Mouse (Mus musculus) mesoderm, embryonic 11.5 days (tissue): ENCODE measurements at regions not wholly inside any gene's neighbourhood (a gene's known extent, or its start where the extent isn't known, plus 50 kb on each side); places are given as distances from the start of the nearest gene placed in this dataset.
A peak's percentile ranks its signal among the peaks of the same experiment; 100 is the strongest.

ENCODE experiments used
- DNase-seq: peaks from one replicate; pipeline ENCODE4 v3.0.0-alpha.2; 2012; ENCODE audit warnings: low read depth, low spot score

DNA sequence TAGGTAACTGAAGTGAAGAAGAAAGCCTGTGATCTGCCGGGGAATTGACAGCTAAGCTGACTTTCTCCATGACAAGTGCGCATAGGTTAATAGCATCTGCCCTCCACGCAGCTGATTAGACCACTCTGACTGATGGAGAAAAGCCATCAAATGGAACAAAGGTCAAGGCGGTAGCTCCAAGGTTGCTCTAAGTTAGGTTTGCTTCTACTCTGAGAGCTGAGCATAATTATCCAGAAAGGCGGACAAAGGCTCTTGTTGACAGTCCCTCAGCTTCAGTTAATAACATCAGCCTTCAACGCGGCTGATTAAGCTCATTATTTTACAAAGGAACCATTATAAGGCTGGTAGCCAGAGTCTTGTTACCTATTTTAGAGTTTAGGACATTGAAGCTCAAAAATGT, 54.0 kb upstream of the Enpep start:
- peak; percentile 12 for DNase-seq

DNA sequence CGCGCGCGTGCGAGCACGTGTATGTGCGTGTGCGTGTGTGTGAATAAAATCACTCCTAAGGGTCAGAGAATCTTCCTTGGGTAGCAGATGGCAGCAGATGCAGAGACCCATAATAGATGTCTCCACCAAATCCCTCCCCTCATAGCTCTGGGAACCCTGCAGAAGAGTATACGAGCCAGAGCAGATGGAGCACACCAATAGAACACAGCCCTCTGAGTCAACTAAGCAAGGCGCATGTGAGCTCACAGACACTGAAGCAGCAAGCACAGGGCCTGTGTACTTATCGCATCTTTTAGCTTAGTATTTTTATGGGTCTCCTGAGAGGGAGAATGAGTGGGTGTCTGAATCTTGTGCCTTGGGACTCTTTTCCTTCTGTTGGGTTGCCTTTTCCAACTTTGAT, 58.0 kb upstream of the Enpep start:
- DNase-seq, result no peak

DNA sequence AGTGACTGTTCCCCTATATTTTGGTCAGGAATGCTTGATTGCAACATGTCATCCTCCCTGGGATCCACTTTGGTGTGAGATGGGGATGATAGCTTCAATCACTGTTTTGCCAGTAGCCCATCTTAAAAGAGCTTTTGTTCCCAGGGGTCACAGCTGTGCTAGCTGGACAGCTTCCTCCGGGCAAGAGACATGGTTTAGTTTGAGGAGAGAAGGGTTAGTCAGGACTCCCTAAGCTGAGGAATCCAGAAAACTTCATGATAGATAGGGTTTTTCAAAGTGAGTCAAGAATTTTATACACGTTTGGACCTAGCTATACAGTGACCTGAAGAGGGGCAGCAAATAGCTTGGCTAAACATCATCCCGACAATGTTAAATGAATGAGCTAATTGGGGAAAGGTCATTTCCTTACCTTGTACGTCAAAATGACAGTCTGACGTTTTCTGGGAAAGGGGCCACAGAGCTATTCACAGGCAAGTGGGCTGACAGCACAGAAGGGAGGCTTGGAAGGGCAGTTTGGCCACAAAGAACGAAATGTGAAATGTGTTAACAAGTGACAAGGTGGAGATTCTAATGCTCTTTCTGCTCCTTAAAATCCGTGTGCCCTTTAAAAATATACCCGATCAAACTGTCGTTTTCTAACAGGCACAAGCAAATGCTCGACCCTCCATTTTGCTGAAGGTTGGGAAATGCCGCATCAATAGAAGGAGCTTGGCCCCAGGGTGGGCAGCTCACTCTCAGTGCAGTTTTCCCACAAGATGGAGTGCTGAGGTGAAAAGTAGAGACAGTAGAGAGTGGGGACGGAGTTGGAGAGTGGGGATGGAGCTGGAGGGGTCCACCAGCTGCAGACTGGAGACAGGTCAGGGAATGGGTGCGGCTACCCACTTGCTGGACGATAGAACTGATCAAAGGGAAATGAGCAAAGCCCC, 59.6 kb upstream of the Enpep start:
- peak; percentile 14 for DNase-seq

DNA sequence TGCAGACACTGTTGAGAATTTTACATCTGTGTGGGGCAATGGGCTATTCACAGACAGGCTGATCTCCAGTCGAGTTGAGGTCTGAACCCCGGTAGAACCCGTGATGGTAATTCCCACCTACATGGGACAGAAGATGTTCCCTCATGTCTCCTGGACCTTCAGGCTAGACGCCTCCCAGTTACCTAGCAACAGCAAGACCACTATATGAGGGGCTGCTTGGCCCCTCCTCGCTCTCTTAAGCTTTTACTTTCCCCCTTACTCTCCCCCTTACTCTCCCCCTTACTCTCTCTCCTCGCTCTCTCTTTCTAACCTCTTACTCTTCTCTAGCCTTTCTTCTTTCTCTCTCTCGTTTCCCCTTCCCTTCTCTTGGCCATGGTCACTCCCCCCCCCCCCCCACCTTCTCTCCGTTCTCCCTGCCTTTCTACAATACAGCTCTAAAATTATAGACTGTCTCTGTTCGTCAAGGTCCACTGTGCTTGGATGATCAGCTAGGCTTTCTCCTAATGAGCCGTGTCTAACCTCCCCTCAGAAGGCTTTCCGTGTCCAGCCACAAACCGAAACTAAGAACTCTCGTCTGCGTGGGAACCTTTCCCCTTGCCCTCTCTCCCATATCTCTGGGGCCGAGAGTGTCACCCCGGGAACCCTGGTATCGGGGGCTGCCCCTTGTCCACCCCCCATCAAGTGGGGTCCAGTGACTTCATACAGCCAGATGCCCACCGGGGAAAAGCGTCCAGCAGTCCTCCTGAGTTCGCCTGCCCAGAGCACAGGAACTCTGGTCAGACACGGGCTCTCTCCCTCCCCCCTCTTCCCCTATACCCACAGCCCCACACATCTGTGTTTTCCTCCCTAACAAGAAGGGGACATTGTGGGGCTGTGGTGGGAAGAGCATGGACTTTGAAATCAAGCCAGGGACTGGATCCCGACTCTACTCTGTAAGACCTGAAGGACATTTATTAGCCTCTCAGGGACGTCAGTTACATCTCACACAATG, 60.6 kb upstream of the Enpep start:
- no peak for DNase-seq

DNA sequence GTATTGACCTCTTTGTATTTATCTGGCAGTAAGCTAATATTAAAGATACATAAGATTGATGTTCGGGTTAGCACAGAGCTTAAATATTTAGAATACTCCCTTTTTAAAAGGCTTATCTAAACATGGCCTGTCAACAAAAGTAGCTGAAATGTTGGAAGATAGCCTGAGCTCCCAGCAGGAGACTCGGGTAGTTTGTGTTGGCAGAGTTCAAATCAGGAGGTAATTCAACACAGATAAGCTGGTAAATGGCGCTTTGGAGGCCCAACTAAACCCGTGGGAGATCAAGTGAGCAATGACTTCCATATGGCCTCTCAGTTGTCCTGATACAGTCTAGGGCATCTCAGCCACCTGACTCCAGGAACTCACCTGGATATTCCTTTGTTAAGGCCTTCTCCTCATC, 65.0 kb upstream of the Enpep start:
- no peak for DNase-seq

DNA sequence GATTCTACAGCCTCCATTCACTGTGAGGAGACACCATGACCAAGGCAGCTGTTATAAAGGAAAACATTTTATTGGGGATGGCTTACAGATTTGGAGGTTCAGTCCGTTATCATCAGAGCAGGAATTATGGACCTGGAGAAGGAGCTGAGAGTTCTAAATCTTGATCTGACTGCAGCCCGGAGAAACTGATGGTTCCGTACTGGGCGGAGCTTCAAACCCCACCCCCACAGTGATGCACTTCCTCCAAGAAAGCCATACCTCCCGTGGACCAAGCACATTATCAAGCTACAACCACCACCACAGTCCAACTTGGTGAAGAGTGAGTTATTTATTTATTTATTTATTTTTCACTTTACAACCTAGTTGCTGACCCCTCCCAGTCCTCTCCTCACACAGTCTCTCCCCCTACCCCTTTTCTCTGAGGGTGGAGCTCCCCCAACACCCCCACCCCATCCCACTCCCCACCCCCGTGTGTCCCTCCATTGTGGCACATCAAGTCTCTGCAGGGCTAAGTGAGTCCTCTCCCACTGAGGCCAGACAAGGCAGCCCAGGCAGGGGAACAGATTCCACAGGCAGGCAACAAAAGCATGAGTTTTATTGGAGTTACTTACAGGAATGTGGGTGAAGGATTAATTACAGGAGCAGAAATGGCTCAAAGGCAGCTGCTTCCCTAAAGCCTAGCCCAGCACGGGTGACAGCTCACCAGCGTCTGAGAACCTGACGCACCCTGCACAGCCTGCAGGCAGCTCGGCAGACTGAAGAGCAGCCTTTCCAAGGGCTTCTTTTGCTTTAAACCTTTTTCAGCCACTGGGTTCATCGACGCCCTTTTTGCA, 67.8 kb upstream of the Enpep start:
- DNase-seq, result no peak

DNA sequence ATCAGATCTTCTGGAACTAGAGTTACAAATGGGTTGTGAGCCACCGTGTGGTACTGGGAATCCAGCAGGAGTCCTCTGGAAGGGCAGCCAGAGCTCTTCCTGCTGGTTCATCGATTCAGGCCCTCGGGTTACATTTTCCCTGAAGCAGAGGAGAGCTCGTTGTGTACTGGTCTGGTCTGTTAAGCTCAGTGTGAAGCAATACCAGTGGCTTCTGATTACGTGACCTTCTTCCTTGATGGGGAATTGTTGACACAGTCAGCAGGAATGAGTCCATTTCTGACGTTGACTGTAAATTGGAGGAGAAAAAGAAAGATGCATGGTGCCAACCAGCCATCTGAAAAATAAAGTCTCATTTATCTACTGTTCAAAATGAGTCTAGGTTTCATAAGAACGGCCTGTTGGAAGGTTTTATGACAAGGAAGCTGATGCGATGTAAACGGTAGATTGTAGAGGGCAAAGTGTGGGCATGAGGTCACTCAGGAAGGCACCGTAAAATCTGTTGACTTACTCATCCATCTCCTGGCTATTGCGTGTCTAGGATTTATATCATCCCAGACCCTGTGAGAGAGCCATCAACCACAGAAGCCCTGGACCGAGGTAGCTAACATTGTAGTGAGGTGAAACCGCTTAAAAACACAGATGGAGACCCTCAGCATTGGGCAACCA, 79.0 kb upstream of the Enpep start:
- no peak for DNase-seq

DNA sequence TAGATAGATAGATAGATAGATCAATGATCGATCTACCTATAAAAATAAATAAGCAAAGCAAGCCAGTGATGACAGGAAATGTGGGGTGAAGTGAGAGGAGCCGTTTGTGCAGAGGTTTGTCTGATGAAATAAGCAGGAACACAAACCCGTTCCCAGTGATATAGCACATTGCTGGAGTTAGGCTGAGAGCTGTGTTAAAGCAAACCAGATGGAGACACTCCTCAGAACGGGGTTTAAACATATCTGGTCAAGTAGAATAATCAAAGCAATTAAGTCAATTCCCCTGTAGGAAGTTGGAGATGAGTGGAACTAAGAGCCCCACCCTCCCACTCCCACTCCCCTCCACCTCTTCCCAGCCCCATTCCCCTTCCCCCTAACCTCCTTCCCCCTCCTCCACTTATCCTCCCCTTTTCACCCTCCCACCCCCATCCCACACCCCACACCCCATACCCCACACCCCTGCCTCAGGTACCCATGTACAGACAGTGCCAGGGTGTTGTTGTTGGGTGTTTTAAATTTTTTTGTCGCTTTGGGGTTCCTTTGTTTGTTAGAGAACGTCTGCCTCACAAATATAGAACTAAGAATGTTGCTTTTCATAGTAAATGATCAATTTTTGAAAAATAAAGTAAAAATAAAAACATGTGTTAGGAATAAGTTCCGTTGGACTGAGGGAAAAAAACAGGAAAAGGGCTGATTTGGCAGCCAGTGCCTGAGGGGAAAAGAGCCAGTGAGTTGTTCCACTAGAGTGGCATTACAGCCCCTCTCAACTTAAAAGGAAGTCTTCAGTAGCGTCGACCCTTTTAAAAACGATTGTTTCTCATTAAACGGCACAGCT, 79.8 kb upstream of the Enpep start:
- DNase-seq, result no peak

DNA sequence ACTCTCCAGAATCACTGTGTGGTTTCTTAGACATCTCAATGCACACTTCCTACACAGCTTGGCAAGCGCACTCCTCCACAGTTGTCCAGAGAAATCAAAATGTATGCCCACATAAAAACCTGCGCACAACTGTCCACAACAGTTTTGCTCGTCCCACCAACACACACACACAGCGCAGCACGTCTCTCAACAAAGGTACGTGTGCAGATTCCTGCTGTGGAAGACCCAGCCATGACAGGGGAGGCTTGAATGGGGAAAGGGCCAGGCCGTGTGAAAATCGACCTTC, 80.4 kb upstream of the Enpep start:
- no peak for DNase-seq

DNA sequence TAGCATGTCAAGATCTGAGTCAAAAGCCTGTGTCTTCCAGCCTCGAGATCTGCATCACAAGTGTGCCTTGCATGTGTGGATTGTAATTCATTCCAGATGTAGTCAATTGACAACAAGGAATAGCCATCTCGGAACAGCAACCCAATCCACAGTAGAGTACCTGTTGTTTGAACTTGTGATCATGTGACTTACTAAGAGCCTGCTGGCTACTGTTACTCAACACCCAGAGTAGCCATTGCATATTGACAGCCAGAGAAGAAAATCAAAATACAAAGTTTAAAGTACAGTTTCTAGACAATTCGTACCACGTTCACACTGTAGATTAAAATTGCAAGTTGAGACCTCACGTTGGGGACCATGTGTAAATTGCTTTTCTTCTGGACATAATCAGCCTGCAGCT, 83.1 kb upstream of the Enpep start:
- DNase-seq, result no peak

DNA sequence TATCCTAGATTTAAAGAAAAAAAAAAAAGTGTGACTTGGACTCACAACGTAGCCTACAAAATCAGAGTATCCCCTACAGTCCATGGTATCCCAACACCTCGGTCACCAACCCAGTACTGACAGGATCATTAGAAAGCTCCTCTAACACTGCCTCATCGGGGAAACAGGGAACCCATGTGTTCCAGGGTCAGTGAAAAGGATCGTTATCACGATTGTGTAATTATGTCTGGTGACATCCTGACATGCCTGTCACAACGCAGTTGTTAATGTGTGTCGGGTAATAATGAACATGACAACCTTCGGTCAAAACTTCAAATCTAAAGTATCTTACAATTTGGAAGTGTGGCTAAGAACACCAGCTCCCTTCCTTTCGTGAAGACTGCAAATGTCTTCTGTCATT, 83.8 kb upstream of the Enpep start:
- no peak for DNase-seq

DNA sequence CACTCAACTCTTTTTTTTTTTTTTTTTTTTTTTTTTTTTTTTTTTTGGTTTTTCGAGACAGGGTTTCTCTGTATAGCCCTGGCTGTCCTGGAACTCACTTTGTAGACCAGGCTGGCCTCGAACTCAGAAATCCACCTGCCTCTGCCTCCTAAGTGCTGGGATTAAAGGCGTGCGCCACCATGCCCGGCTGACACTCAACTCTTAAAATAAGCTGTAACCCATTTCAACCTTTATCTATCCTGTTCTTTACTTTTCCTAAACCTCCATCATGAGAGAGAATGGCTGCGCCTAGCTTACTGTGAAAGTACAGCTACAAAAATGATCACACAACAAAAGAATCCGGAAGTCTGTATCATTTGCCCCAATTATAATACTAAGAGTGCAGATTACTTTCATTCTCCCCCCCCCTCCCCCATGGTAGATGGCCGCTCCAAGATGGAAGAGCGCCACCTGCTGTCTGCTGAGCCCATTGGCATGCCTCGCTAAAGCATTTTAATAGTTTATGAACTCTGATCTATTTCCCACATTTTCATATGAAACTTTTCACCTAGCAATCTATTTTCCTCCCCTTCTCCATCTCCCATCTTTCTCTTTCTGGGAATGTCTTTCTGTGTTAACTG, 89.2 kb upstream of the Enpep start:
- DNase-seq, result peak; percentile 58

DNA sequence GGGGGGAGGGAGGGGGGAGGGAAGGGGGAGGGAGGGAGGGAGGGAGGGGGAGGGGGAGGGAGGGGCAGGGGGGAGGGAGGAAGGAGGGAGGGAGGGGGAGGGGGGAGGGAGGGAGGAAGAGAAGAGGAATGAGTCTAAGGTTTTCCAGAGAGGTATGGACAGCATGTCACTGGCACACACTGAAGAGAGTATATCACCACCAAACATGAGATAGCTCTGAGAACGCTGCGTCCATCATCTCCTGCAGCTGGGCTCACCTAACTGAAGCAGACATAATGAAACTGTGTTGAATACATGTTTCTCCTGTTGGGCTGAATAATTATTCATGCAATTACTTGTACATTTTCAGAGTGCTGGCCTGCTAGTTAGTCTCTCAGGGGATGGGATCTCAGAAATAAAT, 96.2 kb upstream of the Enpep start:
- no peak for DNase-seq

DNA sequence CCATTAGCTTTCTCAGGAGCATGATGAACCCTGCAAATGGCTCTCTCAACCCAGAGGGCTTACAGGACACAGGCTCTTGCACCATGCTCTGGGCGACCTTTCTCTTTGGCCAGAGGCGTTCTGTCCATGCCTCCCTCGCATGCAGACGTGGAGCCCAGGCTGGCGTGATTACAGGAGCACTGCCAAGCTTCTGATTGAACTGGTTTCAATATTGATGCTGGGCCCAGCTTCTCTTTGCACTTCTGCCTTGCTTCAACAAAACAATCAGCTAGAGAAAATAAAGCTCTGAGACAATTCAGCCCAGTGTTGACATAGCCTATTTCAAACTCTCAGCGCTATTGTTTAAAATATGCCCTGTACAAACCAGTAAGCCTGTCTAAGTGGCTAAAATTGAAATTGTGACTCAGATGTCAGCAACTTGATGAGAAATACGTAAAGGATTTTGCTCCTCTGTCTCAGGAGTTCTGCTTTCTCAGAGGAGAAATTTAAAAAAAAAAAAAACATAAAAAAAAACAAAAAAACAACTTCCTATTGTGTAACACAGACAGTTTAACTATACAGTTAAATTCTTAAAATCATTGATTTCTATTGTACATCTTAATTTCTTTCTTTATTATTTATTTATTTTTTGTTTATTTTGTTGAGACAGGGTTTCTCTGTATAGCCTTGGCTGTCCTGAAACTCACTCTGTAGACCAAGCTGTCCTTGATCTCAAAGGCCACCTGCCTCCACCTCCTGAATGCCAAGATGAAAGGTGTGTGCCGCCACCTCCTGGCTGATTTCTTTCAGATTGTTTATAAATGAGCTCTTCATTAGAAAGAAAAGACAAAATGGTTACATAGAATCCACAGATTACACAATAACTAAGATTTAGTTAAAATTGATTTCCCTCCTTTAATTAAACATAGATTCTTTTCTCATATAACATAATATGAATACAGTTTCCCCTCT, 96.9 kb upstream of the Enpep start:
- no peak for DNase-seq

DNA sequence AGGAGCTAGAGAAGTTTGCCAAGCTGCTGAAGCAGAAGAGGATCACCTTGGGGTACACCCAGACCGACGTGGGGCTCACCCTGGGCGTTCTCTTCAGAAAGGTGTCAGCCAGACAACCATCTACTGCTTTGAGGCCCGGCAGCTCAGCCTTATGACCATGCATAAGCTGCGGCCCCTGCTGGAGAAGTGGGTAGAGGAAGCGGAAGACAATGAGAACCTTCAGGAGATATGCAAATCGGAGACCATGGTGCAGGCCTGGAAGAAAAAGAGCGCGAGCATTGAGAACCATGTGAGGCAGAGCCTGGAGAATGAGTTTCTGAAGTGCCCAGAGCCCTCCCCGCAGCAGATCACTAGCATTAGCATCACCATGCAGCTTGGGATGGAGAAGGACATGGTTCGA, 98.1 kb upstream of the Elovl6 start:
- DNase-seq, result no peak

DNA sequence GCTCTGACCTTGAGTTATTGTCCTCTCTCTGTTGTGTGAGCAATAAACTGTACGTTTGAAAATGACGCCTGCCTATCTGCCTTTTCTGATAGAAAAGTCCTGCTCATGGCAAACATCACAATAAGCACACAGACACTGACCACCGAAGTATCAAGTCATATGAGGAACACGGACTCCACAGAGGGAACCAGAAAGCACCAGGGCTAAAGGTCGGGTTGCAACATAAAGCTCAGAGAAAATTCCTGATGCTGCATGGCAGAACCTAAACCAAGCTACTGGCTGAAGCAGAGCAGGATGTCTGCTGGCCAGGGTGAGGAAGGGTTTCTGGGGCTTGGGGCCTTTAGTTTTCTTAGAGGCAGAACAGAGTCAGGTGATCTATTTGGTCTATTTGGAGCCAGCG, 94.5 kb upstream of the Elovl6 start:
- no peak for DNase-seq

DNA sequence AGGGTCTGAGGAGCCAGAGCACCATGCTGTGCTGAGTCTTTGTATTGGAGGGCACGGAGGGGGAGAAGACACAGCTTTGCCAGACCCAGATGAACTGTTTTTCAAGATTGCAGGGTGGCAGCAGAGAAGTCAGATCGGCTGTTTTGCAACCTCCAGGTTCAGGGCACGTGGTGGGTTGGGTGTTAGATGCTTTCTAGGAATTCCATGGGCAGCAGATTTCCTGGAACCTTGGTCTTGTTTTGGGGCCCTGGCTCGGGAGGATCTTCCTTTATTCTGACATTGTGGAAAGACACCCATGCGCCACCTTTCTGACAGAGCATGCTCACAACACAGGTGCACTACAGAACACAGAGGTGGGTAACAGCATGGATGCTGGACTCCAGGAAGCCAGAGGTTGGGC, 89.4 kb upstream of the Elovl6 start:
- no peak for DNase-seq

DNA sequence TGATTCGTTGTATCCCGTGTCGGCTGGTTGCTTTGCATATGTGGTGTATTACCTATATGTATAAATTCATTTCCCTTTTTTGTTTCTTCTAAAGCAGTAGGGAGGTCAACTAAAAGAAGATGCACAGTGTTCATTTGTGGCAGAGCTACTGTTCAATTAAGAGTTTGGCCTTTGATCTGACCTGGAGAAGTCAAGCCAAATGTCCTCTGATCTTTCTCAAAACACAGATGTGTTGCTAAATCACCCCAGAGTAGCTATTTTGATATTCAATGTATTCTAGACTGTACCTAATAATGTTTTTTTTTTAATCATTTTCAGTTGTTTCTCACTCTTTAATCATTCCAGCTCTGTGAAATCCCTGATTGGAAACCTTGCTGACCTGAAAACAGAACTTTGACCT, 87.9 kb upstream of the Elovl6 start:
- no peak for DNase-seq

DNA sequence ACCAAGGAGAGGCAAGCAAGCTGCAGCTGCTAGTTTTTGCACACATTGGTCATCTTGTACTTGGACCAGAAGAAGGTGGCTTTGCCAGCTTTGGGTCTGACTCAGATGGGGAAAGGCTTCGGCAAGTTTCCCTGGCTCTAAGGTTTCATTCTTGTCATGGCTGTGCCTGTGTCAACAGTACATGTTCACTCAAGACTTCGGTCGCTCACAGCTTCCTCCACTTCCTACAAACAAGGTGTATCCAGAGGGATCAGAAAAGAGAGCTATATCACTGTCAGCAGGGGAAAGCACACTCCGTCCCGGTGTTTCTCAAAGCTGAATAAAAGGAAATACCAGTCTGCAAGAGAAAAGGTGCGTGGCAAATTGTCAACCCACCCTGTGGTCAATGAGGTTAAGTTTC, 86.2 kb upstream of the Elovl6 start:
- DNase-seq, result no peak
